Mouse (Mus musculus) gastrocnemius, postnatal 25 days (tissue): Measurements from ENCODE around the gene Thada. TPM values are rescaled to one million over a fixed set of nuclear protein-coding genes. Genes with fewer than 3 reads are reported as not detected.

Experiments used
- DNase-seq: peaks from one replicate; pipeline ENCODE4 v3.0.0; 2022
- total RNA-seq, 2 experiments: library from RNA; stranded (reverse); gene quantifications; 1 replicate in 1 of 2; 2 replicates in 1 of 2; pipeline ENCODE4 v1.2.3; 2021

Thada gene
- total RNA-seq, 2 experiments from 2014 or later = 4.5 to 5.4 TPM

GRCm38 (mm10) chr17:84145826-84146287 is 320.1 kb downstream of the Thada start:
- DNase-seq = peak; percentile 34

- DNase-seq = no peak
Measured at GRCm38 (mm10) chr17:84144762-84145599, 321.0 kb downstream of the Thada start.

- no peak for DNase-seq
Measured at GRCm38 (mm10) chr17:84144130-84144529, 321.9 kb downstream of the Thada start.

GRCm38 (mm10) chr17:84143219-84143844 is 322.7 kb downstream of the Thada start:
- peak; percentile 20 for DNase-seq

GRCm38 (mm10) chr17:84141691-84142090 is 324.3 kb downstream of the Thada start:
- DNase-seq = no peak

- no peak for DNase-seq
Measured at GRCm38 (mm10) chr17:84140822-84141507, 325.0 kb downstream of the Thada start.

Other genes with a start within 250 kb of the Thada start
- 1 to 10 TPM; 2.2 to 2.3 TPM for gene Plekhh2, start 45.7 kb upstream of the Thada start, total RNA-seq
- 1 to 10 TPM; 3.1 to 3.6 TPM for gene Dync2li1, start 160.3 kb upstream of the Thada start, total RNA-seq
- gene Abcg8, start 210.1 kb upstream of the Thada start, total RNA-seq = not detected
- not detected for gene Abcg5, start 216.8 kb upstream of the Thada start, total RNA-seq